Mouse (Mus musculus): Measurements from ENCODE around the gene Lmod2. TPM values are rescaled to one million over a fixed set of nuclear protein-coding genes. Genes with fewer than 3 reads are reported as not detected.

The Lmod2 gene
- total RNA-seq, 2 experiments from 2014 or later: not detected

GRCm38 (mm10) chr6:24641286-24641685 lies 43.7 kb downstream of the Lmod2 start:
- DNase-seq (ENCODE audit: low spot score in 2 of 2): no peak

GRCm38 (mm10) chr6:24642161-24642560 lies 44.6 kb downstream of the Lmod2 start:
- DNase-seq (ENCODE audit: low spot score in 2 of 2): no peak

GRCm38 (mm10) chr6:24642960-24643359 lies 45.4 kb downstream of the Lmod2 start:
- no peak for DNase-seq (ENCODE audit: low spot score in 2 of 2)

GRCm38 (mm10) chr6:24645346-24646053 lies 47.9 kb downstream of the Lmod2 start:
- no peak for DNase-seq (ENCODE audit: low spot score in 2 of 2)

GRCm38 (mm10) chr6:24647103-24647691 lies 49.6 kb downstream of the Lmod2 start:
- no peak for DNase-seq (ENCODE audit: low spot score in 2 of 2)

GRCm38 (mm10) chr6:24648403-24648802 lies 50.8 kb downstream of the Lmod2 start:
- DNase-seq (ENCODE audit: low spot score in 2 of 2): no peak

- DNase-seq (ENCODE audit: low spot score in 2 of 2): no peak
These were observed 53.2 kb downstream of the Lmod2 start for GRCm38 (mm10) chr6:24650719-24651118.

- DNase-seq (ENCODE audit: low spot score in 2 of 2): no peak
These were observed 54.0 kb downstream of the Lmod2 start for GRCm38 (mm10) chr6:24651538-24651937.

Other genes with a start within 250 kb of the Lmod2 start
- 1 to 10 TPM; 2.2 to 2.4 TPM for gene Iqub, start 82.7 kb upstream of the Lmod2 start, total RNA-seq (2021)
- 100 to 1,000 TPM; 290 to 317 TPM for gene Ndufa5, start 69.7 kb upstream of the Lmod2 start, total RNA-seq (2021)
- gene Asb15, start 69.6 kb upstream of the Lmod2 start, total RNA-seq (2021): not detected
- gene Wasl, start 67.2 kb downstream of the Lmod2 start, total RNA-seq (2021): 100 to 1,000 TPM; 144 to 162 TPM
- gene Hyal6, start 135.5 kb downstream of the Lmod2 start, total RNA-seq (2021): not detected
- not detected for gene Hyal4, start 150.6 kb downstream of the Lmod2 start, total RNA-seq (2021)
- not detected for gene Spam1, start 193.4 kb downstream of the Lmod2 start, total RNA-seq (2021)

All from layer of hippocampus, adult 18-20 months (tissue).